ENCODE assay signal across 9 mouse cellular contexts in genomic region chr3:86195981-86196380, GRCm38 (mm10). TPM values are rescaled to one million over a fixed set of nuclear protein-coding genes. Genes with fewer than 3 reads are reported as not detected.
DNase-seq lines count a peak whose midpoint lies in the region; ATAC-seq lines count a peak whose summit lies in the region.
"Had no signal": no experiment of that assay in that cellular context is flagged by ENCODE, and none has a peak within 500 bp of the region (broad histone marks: within the 10 kb centered on the region; RNA-seq: fewer than 3 reads in every experiment).

No protein-coding gene starts in this region.

- H3K4me2 ChIP-seq in embryonic facial prominence, embryonic 15.5 days (replicated peaks): no peak overlapping the region

- no peaks in the 10 kb centered on the region for H3K27me3 ChIP-seq in embryonic facial prominence, embryonic 15.5 days

- DNase-seq in kidney, postnatal 4 days: peak; percentile 17 to 45
- DNase-seq in kidney, adult 18-20 months: no peak
- DNase-seq in brain, adult 2 months (ENCODE audit: low read depth, low spot score): peak; percentile 88
- peak; percentile 2 to 72 for DNase-seq in left cerebral cortex, adult 9 months (ENCODE audit: low spot score in 2 of 2)
- DNase-seq in spleen, postnatal 4 days (ENCODE audit: low spot score in 2 of 2): no peak
- DNase-seq in urinary bladder, postnatal 25 days (ENCODE audit: low spot score): no peak
- no peak for DNase-seq in yolk sac, embryonic 10.5 days (ENCODE audit: low spot score)
- DNase-seq: lung, postnatal 4 days had no signal

- no peaks in the 10 kb centered on the region for H3K9me3 ChIP-seq in embryonic facial prominence, embryonic 15.5 days (replicated peaks)

- no peak overlapping the region for H3K27ac ChIP-seq in embryonic facial prominence, embryonic 15.5 days (replicated peaks)

- WGBS in embryonic facial prominence, embryonic 15.5 days: 46% methylated on average over 15 of the region's 15 CpGs

- H3K4me1 ChIP-seq in embryonic facial prominence, embryonic 15.5 days: no peaks in the 10 kb centered on the region

- no peak overlapping the region for H3K9ac ChIP-seq in embryonic facial prominence, embryonic 15.5 days

- no peak overlapping the region for H3K4me3 ChIP-seq in embryonic facial prominence, embryonic 15.5 days (replicated peaks)

- no peaks in the 10 kb centered on the region for H3K36me3 ChIP-seq in embryonic facial prominence, embryonic 15.5 days

- peak; percentile 15; the same call in 1 of the 2 replicates for ATAC-seq in embryonic facial prominence, embryonic 15.5 days (ENCODE audit: insufficient number of reproducible peaks, low FRiP score, low TSS enrichment, low read depth)

RNA-seq across cellular contexts. Expression of gene Lrba, which starts 28.5 kb away (rescaled TPM):
- 4.7 and 5.6 TPM in 2 replicates for polyA plus RNA-seq in embryonic facial prominence, embryonic 15.5 days (2015; fragmentation: Nextera tagmentation; extraction: Ambion mirVana)

RNA-seq across cellular contexts. Expression of gene Rps3a1, which starts 53.5 kb away (rescaled TPM):
- polyA plus RNA-seq in embryonic facial prominence, embryonic 15.5 days (2015; fragmentation: Nextera tagmentation; extraction: Ambion mirVana): 1,231 and 1,256 TPM in 2 replicates

Comparison
In these comparisons a context has a peak if more than half of its experiments do, and no peak if none do; other contexts are left out.
1. DNase-seq: peak in kidney, postnatal 4 days (2 of 2), brain, adult 2 months (single experiment) and left cerebral cortex, adult 9 months (2 of 2); none in kidney, adult 18-20 months (single experiment), spleen, postnatal 4 days (0 of 2), urinary bladder, postnatal 25 days (single experiment) and yolk sac, embryonic 10.5 days (single experiment).